In genomic region chr16:22161351-22162065, GRCm38 (mm10) we compare ENCODE assay signal across 9 mouse cellular contexts. TPM values are rescaled to one million over a fixed set of nuclear protein-coding genes. Genes with fewer than 3 reads are reported as not detected.
DNase-seq lines count a peak whose midpoint lies in the region; ATAC-seq and TF ChIP-seq lines count a peak whose summit lies in the region.
"Had no signal": no experiment of that assay in that cellular context is flagged by ENCODE, and none has a peak within 500 bp of the region (broad histone marks: within the 10 kb centered on the region; RNA-seq: fewer than 3 reads in every experiment).

No protein-coding gene starts in this region.

- TF ChIP-seq CTCF in heart, adult 2 months (IDR thresholded peaks at IDR 0.05), result no peak
- no peak for TF ChIP-seq CTCF in liver, postnatal 0 days (IDR thresholded peaks at IDR 0.05; ENCODE audit: low read depth)

- TF ChIP-seq EP300 in heart, adult 2 months (IDR thresholded peaks at IDR 0.05; ENCODE audit: insufficient read depth, low read depth, low read length), result no peak
- no peak for TF ChIP-seq EP300 in liver, postnatal 0 days (IDR thresholded peaks at IDR 0.05; ENCODE audit: low read depth)

- under 1% methylated on average over 71 of the region's 71 CpGs for WGBS in heart, adult 2 months
- WGBS in embryonic facial prominence, embryonic 15.5 days, result under 1% methylated on average over 71 of the region's 71 CpGs
- under 1% methylated on average over 68 of the region's 71 CpGs for WGBS in hindbrain, embryonic 14.5 days
- WGBS in liver, postnatal 0 days (ENCODE audit: insufficient replicate concordance), result under 1% methylated on average over 69 of the region's 71 CpGs

- H3K4me1 ChIP-seq in heart, adult 2 months (ENCODE audit: control insufficient read depth, insufficient read depth, low read length), result no peaks in the 10 kb centered on the region
- H3K4me1 ChIP-seq in embryonic facial prominence, embryonic 15.5 days, result peaks cover 5% of the 10 kb centered on the region
- peaks cover 18% of the 10 kb centered on the region for H3K4me1 ChIP-seq in hindbrain, embryonic 14.5 days (replicated peaks; ENCODE audit: control insufficient read depth, insufficient read depth, low read length)
- no peaks in the 10 kb centered on the region for H3K4me1 ChIP-seq in liver, postnatal 0 days (ENCODE audit: insufficient read depth)

- peaks cover 3% of the 10 kb centered on the region for H3K27me3 ChIP-seq in heart, adult 2 months (ENCODE audit: control insufficient read depth, insufficient read depth, low read length)
- H3K27me3 ChIP-seq in embryonic facial prominence, embryonic 15.5 days, result no peaks in the 10 kb centered on the region
- H3K27me3 ChIP-seq in hindbrain, embryonic 14.5 days (ENCODE audit: control insufficient read depth, insufficient read depth, low read length), result no peaks in the 10 kb centered on the region
- peaks cover 35% of the 10 kb centered on the region for H3K27me3 ChIP-seq in liver, postnatal 0 days (ENCODE audit: insufficient read depth, low read length)

- H3K36me3 ChIP-seq in heart, adult 2 months (ENCODE audit: control insufficient read depth, insufficient read depth, low read length), result no peaks in the 10 kb centered on the region
- H3K36me3 ChIP-seq in embryonic facial prominence, embryonic 15.5 days, result no peaks in the 10 kb centered on the region
- no peaks in the 10 kb centered on the region for H3K36me3 ChIP-seq in hindbrain, embryonic 14.5 days (replicated peaks; ENCODE audit: control insufficient read depth, insufficient read depth)
- no peaks in the 10 kb centered on the region for H3K36me3 ChIP-seq in liver, postnatal 0 days (replicated peaks; ENCODE audit: insufficient read depth, low read length)

- intact Hi-C loops in heart, adult 2 months (cut with DNase I), result loop anchor here (5.0 to 10.0 kb wide), 2 partner anchors 106 to 403 kb away; partner anchors contain the start of gene Tra2b

- H3K9me3 ChIP-seq in embryonic facial prominence, embryonic 15.5 days (replicated peaks), result no peaks in the 10 kb centered on the region
- H3K9me3 ChIP-seq in hindbrain, embryonic 14.5 days (ENCODE audit: control insufficient read depth, low read length), result no peaks in the 10 kb centered on the region
- no peaks in the 10 kb centered on the region for H3K9me3 ChIP-seq in liver, postnatal 0 days (ENCODE audit: low read length)

- H3K79me2 ChIP-seq in heart, adult 2 months (replicated peaks; ENCODE audit: control insufficient read depth, insufficient read depth, low read length), result no peaks in the 10 kb centered on the region

- peak overlapping the region; percentile 87 for H3K9ac ChIP-seq in heart, adult 2 months (ENCODE audit: low read depth, low read length)
- peak overlapping the region; percentile 98 for H3K9ac ChIP-seq in embryonic facial prominence, embryonic 15.5 days
- H3K9ac ChIP-seq in hindbrain, embryonic 14.5 days, result peak overlapping the region; percentile 91
- peak overlapping the region; percentile 77 for H3K9ac ChIP-seq in liver, postnatal 0 days (replicated peaks)

- TF ChIP-seq POLR2A in heart, adult 2 months (IDR thresholded peaks at IDR 0.05; ENCODE audit: insufficient read depth, low read depth, low read length), result no peak

- H3K27ac ChIP-seq in heart, adult 2 months, result no peak overlapping the region
- H3K27ac ChIP-seq in embryonic facial prominence, embryonic 15.5 days (replicated peaks), result peak overlapping the region; percentile 92
- peak overlapping the region; percentile 84 for H3K27ac ChIP-seq in hindbrain, embryonic 14.5 days
- no peak overlapping the region; the same call in 1 of the 2 replicates for H3K27ac ChIP-seq in liver, postnatal 0 days (ENCODE audit: low read depth)
- H3K27ac ChIP-seq: macrophage had no signal

- peak; percentile 24 to 56 for DNase-seq in heart, adult 2 months
- DNase-seq in heart, adult 8-10 months (ENCODE audit: low spot score), result no peak
- DNase-seq in NIH3T3 (ENCODE audit: low read depth), result peak; percentile 74
- DNase-seq in hindbrain, embryonic 14.5 days (ENCODE audit: low spot score), result peak; percentile 57
- DNase-seq in liver, postnatal 0 days, result peak; percentile 24
- DNase-seq in retina, postnatal 7 days (ENCODE audit: low read depth, low spot score), result peak; percentile 9
- no peak for DNase-seq in spleen, adult 18-20 months

- ATAC-seq in embryonic facial prominence, embryonic 15.5 days (ENCODE audit: insufficient number of reproducible peaks, low FRiP score, low TSS enrichment, low read depth), result no peak
- peak; percentile 26; the same call in 1 of the 2 replicates for ATAC-seq in hindbrain, embryonic 14.5 days (ENCODE audit: low FRiP score)
- no peak for ATAC-seq in liver, postnatal 0 days

- H3K4me3 ChIP-seq in heart, adult 2 months, result peak overlapping the region; percentile 76
- peak overlapping the region; percentile 96 for H3K4me3 ChIP-seq in embryonic facial prominence, embryonic 15.5 days (replicated peaks)
- peak overlapping the region; percentile 93 for H3K4me3 ChIP-seq in hindbrain, embryonic 14.5 days (replicated peaks; ENCODE audit: low read length)
- H3K4me3 ChIP-seq in liver, postnatal 0 days (ENCODE audit: low read depth, low read length), result peak overlapping the region; percentile 56

- H3K4me2 ChIP-seq in embryonic facial prominence, embryonic 15.5 days (replicated peaks), result peak overlapping the region; percentile 87
- H3K4me2 ChIP-seq in hindbrain, embryonic 14.5 days (replicated peaks), result peak overlapping the region; percentile 70
- H3K4me2 ChIP-seq in liver, postnatal 0 days (ENCODE audit: low read depth, low read length), result peak overlapping the region; percentile 69

RNA-seq across cellular contexts. Expression of gene Igf2bp2, which starts 1.6 kb away (rescaled TPM):
- total RNA-seq in heart, adult 2 months (2021), result 1 to 10 TPM; 5.3 to 7.4 TPM
- 1.5 and 3.5 TPM in 2 replicates for polyA plus RNA-seq in heart, adult 2 months (2012; rRNA removed)
- total RNA-seq in heart, adult 8-10 months (2022), result 1 to 10 TPM; 3.6 to 4.4 (median 3.9) TPM
- 78.9 and 84.4 TPM in 2 replicates for polyA plus RNA-seq in embryonic facial prominence, embryonic 15.5 days (2015; fragmentation: Nextera tagmentation; extraction: Ambion mirVana)
- polyA plus RNA-seq in hindbrain, embryonic 14.5 days (2014; fragmentation: Nextera tagmentation; extraction: Ambion mirVana), result 19.4 and 21.6 TPM in 2 replicates
- polyA plus RNA-seq in liver, postnatal 0 days (2015; fragmentation: Nextera tagmentation; extraction: Ambion mirVana), result 4.9 and 5.2 TPM in 2 replicates

Comparison
In these comparisons a context has a peak if more than half of its experiments do, and no peak if none do; other contexts are left out.
1. DNase-seq: peak in heart, adult 2 months (2 of 2), NIH3T3 (single experiment), hindbrain, embryonic 14.5 days (single experiment), liver, postnatal 0 days (single experiment) and retina, postnatal 7 days (single experiment); none in heart, adult 8-10 months (single experiment) and spleen, adult 18-20 months (0 of 2).
2. H3K27ac ChIP-seq: peak in embryonic facial prominence, embryonic 15.5 days (single experiment) and hindbrain, embryonic 14.5 days (single experiment); none in heart, adult 2 months (single experiment) and liver, postnatal 0 days (single experiment).
3. Peak in every context shown above with its lines, with median percentiles within 50 percentile points of each other: H3K4me3 ChIP-seq, H3K9ac ChIP-seq and H3K4me2 ChIP-seq.